Mouse (Mus musculus): ENCODE results near the gene Cenpl. TPM values are rescaled to one million over a fixed set of nuclear protein-coding genes. Genes with fewer than 3 reads are reported as not detected.

The Cenpl gene
- polyA plus RNA-seq, 1 experiment, result 1.2 TPM

GRCm38 (mm10) chr1:161130726-161131664 is 60.5 kb downstream of the Cenpl start, which contains the start of gene Klhl20:
Gene Klhl20, minus strand, starts transcription at chr1:161131511.
- under 1% methylated on average over 41 of the region's 41 CpGs for WGBS
- TF ChIP-seq CTCF (IDR thresholded peaks at IDR 0.05; ENCODE audit: extremely low read depth, insufficient read length, insufficient replicate concordance, low read depth, low read length) (no peak), POLR2A (IDR thresholded peaks at IDR 0.05; ENCODE audit: low read depth, low read length) (peak; percentile 81)
- H3K27ac ChIP-seq (ENCODE audit: insufficient read depth, low read depth, low read length), result peak within 1 kb of the TSS; percentile 80
- H3K4me1 ChIP-seq (ENCODE audit: control insufficient read depth, insufficient read depth, insufficient read length, low read length), result peaks cover 7% of the 10 kb centered on the region; the same call in 1 of the 2 replicates
- H3K27me3 ChIP-seq (ENCODE audit: control insufficient read depth, insufficient read depth, low read length), result no peaks in the 10 kb centered on the region
- peak within 1 kb of the TSS; percentile 80 for H3K4me3 ChIP-seq (ENCODE audit: low read depth, low read length)
- peaks cover 5% of the 10 kb centered on the region; the same call in 1 of the 2 replicates for H3K36me3 ChIP-seq (ENCODE audit: control insufficient read depth, insufficient read depth, low read length)

Other genes starting within 250 kb of the Cenpl start
- gene Rc3h1, start 164.3 kb upstream of the Cenpl start, polyA plus RNA-seq (2012; rRNA removed), result 5.6 and 12.3 TPM in 2 replicates
- gene Serpinc1, start 92.1 kb upstream of the Cenpl start, polyA plus RNA-seq (2012; rRNA removed), result 1.3 and 1.4 TPM in 2 replicates
- 0.13 and 0.32 TPM in 2 replicates for gene Zbtb37, start 35.9 kb upstream of the Cenpl start, polyA plus RNA-seq (2012; rRNA removed)
- gene Dars2, start 55 bp upstream of the Cenpl start, polyA plus RNA-seq (2012; rRNA removed), result 4.8 and 8.9 TPM in 2 replicates
- gene Klhl20, start 60.8 kb downstream of the Cenpl start, polyA plus RNA-seq (2012; rRNA removed), result 1.9 and 2.7 TPM in 2 replicates
- not detected in 2 replicates for gene Ankrd45, start 72.0 kb downstream of the Cenpl start, polyA plus RNA-seq (2012; rRNA removed)
- gene Tex50, start 88.6 kb downstream of the Cenpl start, polyA plus RNA-seq (2012; rRNA removed), result not detected in 2 replicates
- gene Prdx6, start 180.5 kb downstream of the Cenpl start, polyA plus RNA-seq (2012; rRNA removed), result 52.8 and 59.5 TPM in 2 replicates